Mouse (Mus musculus) heart, postnatal 0 days (tissue): ENCODE measurements around the gene Zfp385c. TPM values are rescaled to one million over a fixed set of nuclear protein-coding genes. Genes with fewer than 3 reads are reported as not detected.
A peak's percentile ranks its signal among the peaks of the same experiment; 100 is the strongest.

Experiments
- ATAC-seq: fragments of 200-750 bp; cut with Nextera tagmentation; 2 replicates; pipeline ENCODE4 v1.8.0; 2017; ENCODE audit warnings: low read depth, moderate number of reproducible peaks, moderate library complexity; ENCODE audit not compliant: insufficient read depth
- DNase-seq: peaks from one replicate; pipeline ENCODE4 v3.0.0-alpha.2; 2016; ENCODE audit warnings: low spot score
- H3K27ac ChIP-seq: fragments of 300-500 bp; sonication (generic); 2 replicates; pipeline ENCODE4 v1.5.1; 2014; ENCODE audit warnings: low read depth, mild to moderate bottlenecking
- H3K27me3 ChIP-seq: fragments of 300-500 bp; sonication (generic); 2 replicates; pipeline ENCODE4 v1.6.1; 2014; ENCODE audit warnings: low read length, mixed read lengths; ENCODE audit not compliant: control insufficient read depth, insufficient read depth
- H3K36me3 ChIP-seq: fragments of 300-500 bp; sonication (generic); replicated peaks from 2 replicates; pipeline ENCODE4 v1.6.1; 2014; ENCODE audit warnings: low read length, mixed read lengths; ENCODE audit not compliant: control insufficient read depth, insufficient read depth
- H3K4me1 ChIP-seq: fragments of 300-500 bp; sonication (generic); 2 replicates; pipeline ENCODE4 v1.6.1; 2014; ENCODE audit warnings: antibody characterized with exemption; ENCODE audit not compliant: control insufficient read depth, insufficient read depth
- H3K4me2 ChIP-seq: fragments of 300-500 bp; sonication (generic); 2 replicates; pipeline ENCODE4 v1.6.1; 2014; ENCODE audit warnings: low read depth, mild to moderate bottlenecking, low read length, moderate library complexity
- H3K4me3 ChIP-seq: fragments of 300-500 bp; sonication (generic); 2 replicates; pipeline ENCODE4 v1.5.1; 2014; ENCODE audit warnings: low read depth, low read length
- H3K9ac ChIP-seq: fragments of 300-500 bp; sonication (generic); replicated peaks from 2 replicates; pipeline ENCODE4 v1.6.1; 2014; ENCODE audit warnings: low read depth, low read length, mixed read lengths
- H3K9me3 ChIP-seq: fragments of 300-500 bp; sonication (generic); replicated peaks from 2 replicates; pipeline ENCODE4 v1.6.1; 2016; ENCODE audit warnings: low read length; ENCODE audit not compliant: control insufficient read depth
- CTCF ChIP-seq: IDR thresholded peaks from 2 replicates; pipeline ENCODE4 v1.5.1; 2016; ENCODE audit warnings: antibody characterized with exemption, control low read depth, low read depth
- EP300 ChIP-seq: IDR thresholded peaks from 2 replicates; pipeline ENCODE4 v1.6.1; 2016; ENCODE audit warnings: antibody characterized with exemption, low read depth
- WGBS: fragments of 180-500 bp; shearing (Covaris S2); extraction: QIAGEN DNeasy Blood & Tissue Kit; methylation state at CpG from one replicate; pipeline ENCODE4 v1.1.7; 2014; 5-methylcytosine and 5-hydroxymethylcytosine counted together
- polyA plus RNA-seq: library from polyadenylated mRNA; unstranded; fragments of >200 nt; fragmentation: Nextera tagmentation; extraction: Ambion mirVana; gene quantifications from 2 replicates; pipeline ENCODE4 v1.2.1, GENCODE M21; 2015
- total RNA-seq: library from RNA; depleted of rRNA; stranded (reverse); fragments of >200 nt; gene quantifications from 2 replicates; pipeline ENCODE4 v1.2.3, GENCODE M21; 2014; ENCODE audit warnings: low replicate concordance

The Zfp385c gene
- total and polyA plus RNA-seq, 2 experiments from 2014 or later: 0.40 TPM; not detected in 1

- WGBS: 77% methylated on average over 3 of the region's 3 CpGs
- H3K4me1 ChIP-seq: no peaks in the 10 kb centered on the region
- H3K4me3 ChIP-seq: no peak overlapping the region
These were observed 8.5 kb upstream of the Zfp385c start for GRCm38 (mm10) chr11:100700710-100701109.

DNA sequence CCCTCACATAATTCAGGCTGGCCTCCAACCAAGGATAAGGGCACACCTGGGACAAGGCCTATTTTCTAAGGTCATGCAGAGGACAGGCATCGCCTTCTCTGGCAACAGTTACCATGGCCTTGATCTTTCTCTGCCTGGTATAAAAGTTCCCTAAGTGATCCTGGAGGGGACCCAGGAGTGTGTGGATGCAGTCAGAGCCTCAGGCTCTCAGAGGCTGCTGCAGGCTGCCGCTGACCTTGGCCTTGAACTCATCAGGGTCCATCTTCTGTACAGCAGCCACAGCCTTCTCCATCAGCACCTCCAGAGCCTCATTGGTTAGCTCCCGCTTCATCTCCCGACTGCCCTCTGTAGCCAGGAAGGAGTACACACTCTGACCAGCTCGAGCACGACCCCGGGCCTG, 5.7 kb upstream of the Zfp385c start:
- DNase-seq (no peak), ATAC-seq (no peak)
- TF ChIP-seq CTCF: no peak
- TF ChIP-seq EP300: no peak
- Histone ChIP-seq H3K4me1 (no peaks in the 10 kb centered on the region), H3K27me3 (peaks cover 2% of the 10 kb centered on the region), H3K9me3 (no peaks in the 10 kb centered on the region), H3K4me3 (no peak overlapping the region), H3K36me3 (no peaks in the 10 kb centered on the region), H3K9ac (no peak overlapping the region), H3K27ac (no peak overlapping the region), H3K4me2 (no peak overlapping the region)
- WGBS: 59% methylated on average over 7 of the region's 7 CpGs

More at GRCm38 (mm10) chr11:100700710-100701109, 8.5 kb upstream of the Zfp385c start:
- Histone ChIP-seq H3K36me3 (peaks cover 13% of the 10 kb centered on the region), H3K9me3 (no peaks in the 10 kb centered on the region), H3K27ac (no peak overlapping the region), H3K4me2 (peak overlapping the region; percentile 41; the same call in 1 of the 2 replicates), H3K9ac (no peak overlapping the region), H3K27me3 (no peaks in the 10 kb centered on the region; the same call in 1 of the 2 replicates)
- TF ChIP-seq CTCF (no peak), EP300 (no peak)
- ATAC-seq: no peak
- DNase-seq: no peak

DNA sequence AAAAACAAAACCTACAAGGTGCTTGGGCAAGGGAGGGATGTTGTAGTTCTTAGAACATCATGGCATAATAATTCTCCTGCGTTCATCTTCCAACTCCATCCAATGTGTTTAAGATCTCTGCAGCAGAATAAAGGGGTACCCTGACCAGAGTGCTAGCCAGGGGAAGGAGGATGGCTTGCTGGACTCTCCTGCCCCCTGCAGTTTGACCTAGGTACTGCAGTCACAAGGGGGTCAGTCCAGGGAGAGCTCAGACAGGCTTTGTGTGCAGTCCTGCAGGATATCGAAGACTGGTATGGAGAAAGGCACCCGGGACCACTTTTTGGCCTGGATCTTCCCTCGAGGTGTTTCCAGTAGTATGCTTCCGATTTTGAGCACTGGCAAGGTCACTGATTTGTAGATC, 2.7 kb upstream of the Zfp385c start:
- H3K4me1 ChIP-seq: peaks cover 6% of the 10 kb centered on the region
- no peaks in the 10 kb centered on the region for H3K36me3 ChIP-seq
- H3K4me2 ChIP-seq: no peak overlapping the region
- no peak overlapping the region for H3K9ac ChIP-seq
- no peak overlapping the region for H3K27ac ChIP-seq
- H3K9me3 ChIP-seq: no peaks in the 10 kb centered on the region
- H3K4me3 ChIP-seq: no peak overlapping the region
- 33% methylated on average over 5 of the region's 5 CpGs for WGBS
- DNase-seq (peak; percentile 52), ATAC-seq (peak; percentile 67; the same call in 1 of the 2 replicates)
- TF ChIP-seq CTCF (peak; percentile 97), EP300 (no peak)
- peaks cover 19% of the 10 kb centered on the region for H3K27me3 ChIP-seq

DNA sequence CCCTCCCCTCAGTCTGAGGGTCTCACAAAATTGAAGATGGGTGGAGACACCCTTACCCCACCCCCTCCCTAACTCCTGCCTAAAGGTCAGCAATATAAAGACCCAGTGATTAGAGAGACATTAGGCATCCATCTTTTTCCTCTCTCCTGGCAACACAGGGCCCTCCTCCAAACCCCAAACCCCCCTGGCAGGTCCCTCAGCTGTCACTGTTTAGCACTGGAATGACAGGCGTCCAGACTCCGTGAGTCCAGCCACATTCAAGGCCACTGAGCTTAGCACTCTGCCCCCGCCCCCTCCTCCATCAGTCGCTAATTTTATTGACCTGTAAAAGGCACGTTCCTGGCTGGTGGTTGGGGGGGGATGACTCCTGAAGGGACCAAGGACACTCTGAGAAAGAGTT, 899 bp upstream of the Zfp385c start:
- H3K4me1 ChIP-seq: peaks cover 6% of the 10 kb centered on the region
- no peaks in the 10 kb centered on the region for H3K36me3 ChIP-seq
- H3K27me3 ChIP-seq: peaks cover 19% of the 10 kb centered on the region
- no peak overlapping the region for H3K9ac ChIP-seq
- no peak overlapping the region for H3K4me2 ChIP-seq
- DNase-seq: no peak
- no peak for ATAC-seq
- no peak overlapping the region for H3K27ac ChIP-seq
- 21% methylated on average over 5 of the region's 5 CpGs for WGBS
- H3K9me3 ChIP-seq: no peaks in the 10 kb centered on the region
- no peak for TF ChIP-seq EP300
- no peak for TF ChIP-seq CTCF
- H3K4me3 ChIP-seq: no peak overlapping the region

DNA sequence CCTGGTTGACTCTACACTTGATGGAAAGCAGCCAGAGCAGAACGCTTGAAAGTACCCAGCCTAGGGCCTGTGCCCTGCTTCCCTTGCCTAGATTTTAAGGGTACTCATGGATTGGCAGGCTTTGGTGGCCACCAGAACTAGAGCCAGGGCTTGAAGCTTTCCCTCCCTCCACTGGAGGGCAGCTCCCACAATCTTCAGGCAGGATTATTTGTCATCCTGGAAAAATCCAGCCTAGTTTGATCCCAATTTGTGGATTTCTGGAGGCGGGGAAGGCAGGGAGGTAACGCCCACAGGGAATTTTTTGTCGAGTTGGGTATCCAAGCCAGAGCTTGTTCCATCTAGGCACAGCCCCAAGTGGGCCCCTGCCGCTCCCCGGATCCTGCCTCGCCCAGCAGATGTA, 1.9 kb downstream of the Zfp385c start:
- WGBS: 75% methylated on average over 7 of the region's 7 CpGs
- peaks cover 6% of the 10 kb centered on the region for H3K4me1 ChIP-seq
- no peak overlapping the region for H3K4me2 ChIP-seq
- no peak overlapping the region for H3K27ac ChIP-seq
- ATAC-seq (no peak), DNase-seq (no peak)
- H3K27me3 ChIP-seq: peaks cover 23% of the 10 kb centered on the region
- H3K36me3 ChIP-seq: no peaks in the 10 kb centered on the region
- H3K9ac ChIP-seq: no peak overlapping the region
- no peak for TF ChIP-seq EP300
- no peak for TF ChIP-seq CTCF
- H3K4me3 ChIP-seq: no peak overlapping the region
- no peaks in the 10 kb centered on the region for H3K9me3 ChIP-seq

DNA sequence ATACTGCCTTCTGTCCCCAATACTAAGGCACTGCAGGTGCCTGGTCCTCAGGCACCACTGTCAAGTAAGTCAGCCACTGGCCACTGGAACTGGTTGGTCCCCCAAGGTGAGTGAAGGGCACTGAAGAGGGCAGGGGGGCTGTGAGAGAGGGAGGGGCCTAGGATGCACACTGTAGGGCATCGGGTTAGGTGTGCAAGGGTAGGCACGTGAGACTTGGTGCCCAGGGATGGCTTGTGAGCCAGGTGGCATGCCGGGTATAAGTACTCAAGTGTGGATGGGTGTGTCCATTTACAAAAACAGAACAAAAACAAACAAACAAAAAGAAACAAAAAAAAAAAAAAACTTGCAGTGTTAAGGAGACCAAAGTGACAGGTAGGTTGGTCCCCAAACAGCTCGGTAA, 3.8 kb downstream of the Zfp385c start:
- no peak overlapping the region for H3K4me3 ChIP-seq
- ATAC-seq (no peak), DNase-seq (no peak)
- H3K27ac ChIP-seq: no peak overlapping the region
- peaks cover 23% of the 10 kb centered on the region for H3K27me3 ChIP-seq
- TF ChIP-seq EP300: no peak
- no peak for TF ChIP-seq CTCF
- no peaks in the 10 kb centered on the region for H3K36me3 ChIP-seq
- peaks cover 6% of the 10 kb centered on the region for H3K4me1 ChIP-seq
- WGBS: 65% methylated on average over 4 of the region's 4 CpGs
- H3K9ac ChIP-seq: no peak overlapping the region
- no peaks in the 10 kb centered on the region for H3K9me3 ChIP-seq
- H3K4me2 ChIP-seq: no peak overlapping the region
